Mouse (Mus musculus) C2C12 (cell line): Measurements from ENCODE around the gene Adgrb3.

Experiments
- CEBPB ChIP-seq: IDR thresholded peaks from one replicate; pipeline ENCODE4 v1.6.1; 2011; ENCODE audit warnings: low read depth, mild to moderate bottlenecking, control low read depth, moderate library complexity
- CTCF ChIP-seq: IDR thresholded peaks from one replicate; pipeline ENCODE4 v1.5.1; 2011; ENCODE audit not compliant: control insufficient read depth, insufficient read depth, insufficient read length
- MAX ChIP-seq: IDR thresholded peaks from one replicate; pipeline ENCODE4 v1.6.1; 2011; ENCODE audit warnings: mild to moderate bottlenecking, control low read depth
- USF1 ChIP-seq: IDR thresholded peaks from one replicate; pipeline ENCODE4 v1.6.1; 2011; ENCODE audit warnings: low read depth, mild to moderate bottlenecking, control low read depth, moderate library complexity

DNA sequence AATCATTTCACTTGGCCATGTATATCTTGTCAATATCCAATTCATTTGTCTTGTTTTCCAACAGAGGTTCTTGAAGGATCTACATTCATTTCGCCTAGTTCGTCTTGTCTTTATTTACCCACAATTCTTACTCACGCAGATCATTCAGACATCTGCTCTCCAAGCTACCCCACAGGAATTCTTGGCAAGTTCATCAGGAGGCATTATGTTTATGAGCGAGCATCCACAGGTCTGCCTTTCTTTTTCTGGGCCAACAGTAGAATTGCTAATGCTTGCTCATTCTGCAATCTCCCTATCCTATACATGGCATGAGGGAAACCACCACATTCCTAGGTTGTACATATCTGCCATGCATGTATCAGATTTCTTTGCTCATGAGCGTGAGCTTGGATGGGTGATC is 99.7 kb downstream of the Adgrb3 start:
- TF ChIP-seq CTCF (no peak), CEBPB (no peak), MAX (no peak), USF1 (no peak)
